Mouse (Mus musculus) naive thymus-derived CD4-positive, alpha-beta T cell, adult 2 months (primary cell): ENCODE measurements around the gene Mesp2.
"Not testable (repeated sequence)": the region's sequence is repeated elsewhere in the genome, so short reads cannot be mapped to it uniquely, and the experiment has no call there.

Experiments used
- DNase-seq: peaks from one replicate; pipeline ENCODE4 v3.0.0-alpha.2; 2011; ENCODE audit warnings: low read depth

Gene Mesp2

GRCm38 (mm10) chr7:79810611-79811506 is at the start of gene Mesp2:
Mesp2 (plus strand) TSS chr7:79810727.
- peak; percentile 84 for DNase-seq

- no peak for DNase-seq
These were observed 49.2 kb upstream of the Mesp2 start for GRCm38 (mm10) chr7:79761124-79761876.

GRCm38 (mm10) chr7:79762106-79762505 is 48.4 kb upstream of the Mesp2 start:
- no peak for DNase-seq

- no peak for DNase-seq
These were observed 44.5 kb upstream of the Mesp2 start for GRCm38 (mm10) chr7:79765991-79766390.

- no peak for DNase-seq
These were observed 40.9 kb upstream of the Mesp2 start for GRCm38 (mm10) chr7:79769664-79770063.

GRCm38 (mm10) chr7:79771561-79772512 is 38.7 kb upstream of the Mesp2 start:
- DNase-seq: no peak

DNA sequence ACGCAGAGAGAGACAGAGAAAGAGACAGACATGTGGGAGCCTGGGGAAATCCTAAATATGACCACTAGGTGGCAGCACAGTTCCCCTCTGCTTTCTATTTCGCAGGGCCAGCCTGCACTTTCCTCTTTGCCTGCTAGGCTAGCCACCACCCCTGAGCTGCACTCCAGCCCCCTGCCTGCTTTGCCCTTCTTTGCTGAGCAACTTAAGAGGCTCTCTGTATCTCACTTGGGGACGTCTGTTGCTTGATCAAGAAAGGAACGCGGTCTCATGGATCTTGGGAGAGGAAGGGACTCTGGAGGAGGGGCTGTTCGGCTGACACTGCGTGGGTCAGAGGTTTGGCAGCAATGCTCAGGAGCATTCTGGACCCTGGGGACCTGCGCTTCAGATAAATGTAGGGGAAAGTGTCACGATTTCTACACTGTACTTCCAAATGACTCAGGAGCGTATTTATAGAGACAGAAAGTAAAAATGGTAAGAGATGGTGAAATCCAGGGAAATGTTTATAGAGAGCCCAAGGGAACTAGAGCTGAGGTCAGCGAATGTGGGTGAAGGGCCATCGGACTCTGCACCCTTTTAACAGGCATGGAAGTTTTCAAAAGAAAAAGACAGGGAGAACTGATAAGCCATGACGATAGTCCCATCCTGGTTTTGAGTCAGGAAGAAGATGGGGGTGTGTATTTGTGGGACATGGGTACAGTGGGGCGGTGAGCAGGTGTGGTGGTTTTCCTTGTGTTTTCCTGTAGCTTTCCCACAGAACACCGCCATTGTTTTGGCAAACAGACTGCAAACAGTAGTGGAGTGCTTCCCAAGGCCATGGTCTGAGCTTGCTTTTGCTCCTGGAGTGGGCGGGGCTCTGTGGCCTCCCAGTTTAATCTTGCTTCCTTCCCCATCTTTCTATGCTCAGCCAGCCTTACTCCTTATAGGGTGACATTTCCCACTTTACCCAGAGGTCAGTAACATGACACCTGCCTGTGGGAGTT is 29.6 kb upstream of the Mesp2 start:
- peak; percentile 79 for DNase-seq

- no peak for DNase-seq
These were observed 28.6 kb upstream of the Mesp2 start for GRCm38 (mm10) chr7:79781826-79782515.

DNA sequence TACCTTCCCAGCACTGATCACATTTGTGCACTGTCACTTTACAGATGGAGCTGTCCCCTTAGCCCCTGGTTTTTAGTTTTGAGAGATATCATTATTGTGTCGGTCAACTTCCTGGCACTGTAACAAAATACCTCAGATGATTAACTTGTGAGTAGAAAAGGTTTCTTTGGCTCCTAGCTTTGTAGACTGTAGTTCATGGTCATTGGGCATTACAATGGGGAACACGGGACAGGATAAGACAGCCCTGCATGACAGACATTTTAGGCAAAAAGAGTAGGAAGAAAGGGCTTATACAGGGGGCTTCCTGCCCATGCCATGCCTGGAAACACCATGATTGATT is 28.0 kb upstream of the Mesp2 start:
- DNase-seq: no peak

DNA sequence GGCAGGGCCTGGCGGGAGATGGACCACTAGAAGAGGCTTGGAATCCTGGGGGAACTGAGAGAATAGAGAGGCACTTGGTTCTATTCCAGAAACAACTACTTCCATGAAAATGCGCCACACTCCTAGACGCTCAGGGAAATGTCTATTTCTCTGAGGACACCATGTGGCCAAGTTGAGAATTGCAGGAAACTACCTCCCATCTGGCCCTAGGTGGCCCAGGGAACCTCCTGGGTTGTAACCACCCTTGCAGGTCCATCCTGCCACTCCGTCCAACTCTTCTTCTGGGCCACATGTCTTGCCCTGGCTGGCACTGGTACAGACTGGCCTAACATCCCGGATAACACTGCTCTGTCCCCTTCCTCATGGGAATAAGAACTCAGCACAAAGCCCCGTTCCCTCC is 24.2 kb upstream of the Mesp2 start:
- peak; percentile 70 for DNase-seq

- DNase-seq: not testable (repeated sequence)
These were observed 20.7 kb upstream of the Mesp2 start for GRCm38 (mm10) chr7:79789812-79790211.

- DNase-seq: peak; percentile 34
These were observed 17.7 kb upstream of the Mesp2 start for GRCm38 (mm10) chr7:79792635-79793421.

- no peak for DNase-seq
These were observed 16.8 kb upstream of the Mesp2 start, which contains the start of gene Mesp1 for GRCm38 (mm10) chr7:79793688-79794087. Mesp1 (minus strand) TSS chr7:79793788.

GRCm38 (mm10) chr7:79798606-79799005 is 11.9 kb upstream of the Mesp2 start:
- DNase-seq: no peak

- DNase-seq: peak; percentile 72
These were observed 11.5 kb upstream of the Mesp2 start for GRCm38 (mm10) chr7:79799048-79799447.

- DNase-seq: no peak
These were observed 11.0 kb upstream of the Mesp2 start for GRCm38 (mm10) chr7:79799506-79799905.

GRCm38 (mm10) chr7:79800336-79800735 is 10.2 kb upstream of the Mesp2 start:
- no peak for DNase-seq

GRCm38 (mm10) chr7:79801391-79801790 is 9.1 kb upstream of the Mesp2 start:
- no peak for DNase-seq

- DNase-seq: no peak
These were observed 8.5 kb upstream of the Mesp2 start for GRCm38 (mm10) chr7:79802037-79802436.
